Mouse (Mus musculus): Measurements from ENCODE around the gene Adarb1.
A peak's percentile ranks its signal among the peaks of the same experiment; 100 is the strongest.

Gene Adarb1

GRCm38 (mm10) chr10:77434457-77435151, 16.5 kb upstream of the Adarb1 start:
- peak; percentile 68 for DNase-seq

DNA sequence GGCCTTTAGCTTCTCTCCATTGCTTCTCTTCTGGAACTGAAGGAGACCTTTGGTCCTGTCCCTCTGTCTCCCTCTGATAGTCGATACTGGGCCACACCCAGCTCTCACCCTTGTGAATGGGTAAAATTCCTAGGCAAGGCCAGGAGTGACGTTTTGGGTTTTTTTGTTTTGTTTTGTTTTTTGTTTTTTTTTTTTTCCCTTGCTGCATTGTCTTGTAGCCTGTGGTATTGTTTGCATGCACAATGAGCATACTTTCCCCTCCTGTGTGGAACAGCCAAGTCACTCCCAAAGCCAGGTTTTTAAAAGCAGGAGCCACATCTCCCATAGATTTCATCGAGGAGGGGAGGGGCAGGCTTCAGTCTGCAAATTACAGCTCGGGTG, 16.0 kb upstream of the Adarb1 start:
- no peak for DNase-seq

GRCm38 (mm10) chr10:77430771-77431170, 12.7 kb upstream of the Adarb1 start:
- DNase-seq, result no peak

GRCm38 (mm10) chr10:77429921-77430320, 11.9 kb upstream of the Adarb1 start:
- peak; percentile 73 for DNase-seq

DNA sequence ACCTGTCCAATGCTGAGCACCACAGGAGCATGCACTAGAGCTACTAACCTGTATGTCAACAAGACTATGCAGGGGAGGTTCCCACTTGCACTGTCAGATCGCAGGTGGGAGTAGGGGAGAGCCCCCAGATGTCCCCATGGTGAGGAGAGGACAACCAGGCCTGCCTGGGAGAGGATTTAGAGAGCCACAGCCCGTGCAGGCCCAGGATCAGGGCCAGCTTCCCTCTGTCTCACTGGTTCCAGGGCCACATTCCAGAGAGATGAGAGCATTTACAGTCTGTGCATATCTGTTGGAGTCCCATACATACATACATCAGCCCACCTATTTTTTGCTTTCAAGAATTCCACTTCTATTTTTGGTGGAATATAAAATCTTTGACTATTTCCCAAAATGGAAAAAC, 9.5 kb upstream of the Adarb1 start:
- DNase-seq, result peak; percentile 56

- DNase-seq, result no peak
Measured at GRCm38 (mm10) chr10:77420190-77420589, 2.1 kb upstream of the Adarb1 start.

DNA sequence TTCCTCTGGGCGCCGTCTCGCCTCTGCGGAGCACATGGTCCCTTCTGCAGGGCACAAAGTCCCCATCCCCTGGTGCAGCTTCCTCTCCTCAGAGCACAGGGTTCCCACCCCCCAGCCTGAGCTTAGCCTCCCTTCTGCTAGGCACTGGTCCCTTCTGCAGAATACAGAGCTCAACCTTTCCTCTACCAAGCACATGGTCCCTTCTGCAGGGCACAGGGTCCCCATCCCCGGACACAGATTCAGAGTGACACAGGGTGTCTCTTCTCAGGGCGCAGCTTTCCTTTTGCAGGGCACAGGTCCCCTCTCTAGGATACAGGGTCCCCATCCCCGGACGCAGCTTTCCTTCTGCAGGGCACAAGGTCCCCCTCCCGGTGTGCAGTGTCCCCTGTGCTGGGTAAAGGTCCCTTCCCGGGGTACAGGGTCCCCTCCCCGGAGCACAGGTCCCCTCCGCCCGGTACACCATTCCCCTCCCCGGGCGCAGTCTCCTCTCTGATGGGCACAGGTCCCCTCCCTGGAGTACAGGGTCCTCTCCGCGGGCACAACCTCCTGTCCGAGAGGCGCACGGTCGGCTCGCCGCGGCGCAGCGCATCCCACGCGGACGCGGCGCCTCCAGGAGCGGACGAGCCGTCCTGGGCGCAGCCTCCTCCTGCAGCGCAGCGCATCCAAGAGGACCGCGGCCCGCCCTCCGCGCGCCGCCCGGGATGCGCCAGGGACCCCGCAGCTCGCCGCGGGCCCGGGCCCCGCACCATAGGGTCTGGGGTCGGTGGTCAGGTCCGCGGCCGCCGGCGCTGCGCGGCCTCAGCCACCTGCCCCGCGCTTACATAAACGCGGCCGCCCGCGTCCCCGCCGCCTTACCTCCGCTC, 599 bp downstream of the Adarb1 start:
- DNase-seq, result peak; percentile 67

DNA sequence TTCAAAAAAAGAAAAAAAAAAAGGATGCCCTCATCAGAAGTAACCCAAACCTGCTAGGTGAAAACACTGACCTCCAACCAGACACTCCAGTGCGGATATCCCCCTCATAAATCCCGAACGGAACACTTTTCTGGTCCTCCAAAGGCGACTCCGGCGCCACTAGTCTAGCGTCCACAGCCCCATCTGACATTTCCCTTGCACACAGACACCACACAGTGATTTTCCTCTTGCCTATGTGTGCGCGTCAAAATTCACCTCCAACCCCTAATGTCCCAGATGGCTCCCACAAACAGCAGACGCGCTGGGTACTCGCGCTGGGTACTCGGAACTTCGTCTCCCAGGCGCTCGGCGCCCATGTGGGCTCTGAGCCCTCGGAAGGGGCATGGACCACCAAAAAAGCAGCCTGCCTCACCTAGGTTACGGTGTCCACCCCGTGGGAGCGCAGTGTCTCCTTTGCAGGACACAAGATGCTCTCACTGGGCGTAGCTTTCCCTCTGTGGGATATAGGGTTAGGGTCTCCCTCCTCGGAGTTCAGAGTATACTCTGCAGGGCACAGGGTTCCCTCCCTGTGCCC, 1.3 kb downstream of the Adarb1 start:
- no peak for DNase-seq

DNA sequence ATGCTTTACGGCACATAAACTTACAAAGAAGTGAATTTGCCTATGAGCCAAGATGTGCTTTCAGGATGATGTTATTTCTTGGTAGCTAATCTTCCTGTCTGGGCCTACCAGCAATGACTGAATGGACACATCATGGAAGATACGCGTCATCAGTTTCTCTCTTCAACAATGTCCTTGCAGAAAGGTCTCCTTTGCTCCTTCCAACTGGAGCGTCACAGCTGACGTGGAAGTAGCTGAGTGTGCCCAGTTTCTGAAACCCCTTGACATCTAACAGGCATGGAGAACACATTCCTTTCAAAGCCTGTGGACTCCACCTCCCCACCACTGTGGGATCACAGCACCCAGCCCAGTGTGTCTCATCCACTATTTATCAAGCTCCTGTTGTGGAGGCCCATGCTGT, 2.2 kb downstream of the Adarb1 start:
- DNase-seq, result no peak

- DNase-seq, result no peak
Measured at GRCm38 (mm10) chr10:77413791-77414190, 4.3 kb downstream of the Adarb1 start.

DNA sequence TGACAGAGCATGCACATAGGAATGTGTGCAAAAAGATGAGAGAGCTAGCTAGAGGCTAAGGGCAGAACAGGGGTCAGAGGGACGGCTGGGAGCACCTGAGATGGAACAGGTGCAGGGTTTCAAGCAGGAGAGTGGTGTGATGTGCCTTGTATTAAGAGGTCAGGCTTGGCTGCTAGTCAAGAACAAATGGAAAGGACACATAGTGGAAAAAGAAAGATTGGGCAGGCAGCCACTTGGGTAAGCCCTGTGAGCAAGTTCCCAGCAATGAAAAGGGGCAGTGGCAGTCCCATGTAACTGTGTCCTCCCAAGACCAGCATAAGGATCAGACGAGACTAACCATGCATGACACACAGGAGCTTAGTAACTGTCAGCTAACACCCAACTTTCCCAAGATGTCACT, 8.9 kb downstream of the Adarb1 start:
- peak; percentile 59 for DNase-seq

GRCm38 (mm10) chr10:77408241-77408640, 9.8 kb downstream of the Adarb1 start:
- no peak for DNase-seq

DNA sequence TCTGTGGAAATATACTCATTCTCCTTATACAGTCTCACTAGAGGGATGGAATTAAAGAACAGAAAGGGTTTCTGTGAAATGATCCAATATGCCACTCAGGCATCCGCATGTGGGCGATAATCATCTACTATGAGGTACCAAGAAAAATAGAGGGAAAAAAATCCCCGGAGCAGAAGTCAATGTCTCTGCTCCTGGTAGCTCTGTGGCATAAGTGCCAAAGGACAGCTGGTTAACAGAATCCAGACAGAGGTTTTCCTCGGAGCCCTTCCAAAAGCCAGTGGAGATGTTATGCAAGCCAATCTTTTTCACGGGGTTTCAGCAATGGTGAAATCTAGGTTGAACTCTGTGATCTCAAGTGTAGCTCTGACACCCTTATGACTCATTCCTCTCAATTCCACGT, 11.6 kb downstream of the Adarb1 start:
- no peak for DNase-seq

- no peak for DNase-seq
Measured at GRCm38 (mm10) chr10:77402463-77402862, 15.6 kb downstream of the Adarb1 start.

GRCm38 (mm10) chr10:77401039-77401438, 17.0 kb downstream of the Adarb1 start:
- no peak for DNase-seq

GRCm38 (mm10) chr10:77399938-77400337, 18.1 kb downstream of the Adarb1 start:
- DNase-seq, result peak; percentile 69

DNA sequence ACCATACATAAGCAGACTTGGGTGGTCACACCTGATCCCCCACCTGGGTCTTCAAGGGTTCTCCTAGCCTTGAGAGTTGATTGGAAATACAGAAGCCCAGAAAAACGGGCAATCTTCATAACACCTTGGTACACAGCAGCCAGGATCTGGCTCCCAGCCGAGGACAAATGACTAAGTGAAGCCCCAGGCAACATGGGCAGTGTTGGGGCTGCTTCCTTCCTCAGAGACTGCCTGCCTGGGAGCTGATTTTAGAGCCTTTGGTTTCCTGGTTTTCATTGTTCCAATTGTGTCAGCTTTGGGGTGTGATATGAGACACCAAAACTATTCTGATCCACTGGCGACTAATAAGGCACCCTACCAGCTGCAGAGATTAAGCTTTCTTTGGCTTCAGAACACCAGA, 20.0 kb downstream of the Adarb1 start:
- DNase-seq, result peak; percentile 67

DNA sequence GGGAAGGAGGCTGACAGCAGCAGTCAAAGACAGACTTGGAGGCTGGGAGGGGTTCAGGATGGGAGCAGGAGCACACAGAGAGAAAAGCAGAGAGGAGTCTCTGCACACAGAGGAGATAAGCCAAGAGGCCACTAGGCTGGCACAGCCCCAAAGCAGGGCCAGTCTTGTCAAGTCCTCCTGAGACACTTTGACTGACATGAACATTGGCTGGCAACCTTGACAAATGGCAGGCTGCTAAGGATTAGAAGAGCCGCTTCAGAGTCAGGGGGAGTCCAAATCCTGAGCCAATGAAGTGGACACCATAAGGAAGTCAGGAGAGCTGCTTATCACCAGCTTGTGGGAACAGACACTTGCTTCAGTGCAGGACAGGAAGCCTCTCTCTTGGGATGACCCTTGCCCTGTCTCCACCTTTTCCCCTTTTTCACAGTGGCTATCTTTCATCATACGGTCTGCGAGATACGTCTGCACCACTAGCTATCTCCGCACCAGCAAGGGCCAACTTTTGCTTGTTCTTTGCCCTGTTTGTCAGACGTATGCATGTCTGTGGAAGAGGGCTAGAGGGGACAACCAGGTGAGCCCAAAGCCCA, 20.9 kb downstream of the Adarb1 start:
- peak; percentile 73 for DNase-seq

- no peak for DNase-seq
Measured at GRCm38 (mm10) chr10:77396015-77396414, 22.1 kb downstream of the Adarb1 start.

- no peak for DNase-seq
Measured at GRCm38 (mm10) chr10:77391072-77391471, 27.0 kb downstream of the Adarb1 start.

- no peak for DNase-seq
Measured at GRCm38 (mm10) chr10:77387558-77387957, 30.5 kb downstream of the Adarb1 start.

- peak; percentile 73 for DNase-seq
Measured at GRCm38 (mm10) chr10:77385731-77386130, 32.3 kb downstream of the Adarb1 start.

- no peak for DNase-seq
Measured at GRCm38 (mm10) chr10:77383045-77383444, 35.0 kb downstream of the Adarb1 start.

DNA sequence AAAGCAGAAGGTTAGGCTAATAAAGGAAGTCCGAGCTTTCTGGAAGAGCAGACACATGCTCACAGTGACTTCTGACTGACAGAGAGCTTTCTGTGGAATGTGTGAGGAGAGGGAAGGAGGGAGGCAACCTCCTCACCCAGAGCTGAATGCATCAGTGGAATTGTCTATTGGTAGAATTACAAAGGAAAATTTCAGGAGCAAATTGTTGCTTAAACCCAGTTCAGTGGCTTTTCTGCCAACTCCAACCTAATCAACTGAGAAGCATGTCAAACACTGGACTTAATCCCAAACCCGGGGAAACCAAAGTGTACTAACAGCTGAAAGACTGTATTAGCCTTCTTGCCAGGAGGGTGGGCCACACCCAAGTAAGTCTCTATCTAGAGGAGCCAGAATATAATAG, 36.9 kb downstream of the Adarb1 start:
- no peak for DNase-seq
